Mouse (Mus musculus): ENCODE results near the gene Tns1.

DNA sequence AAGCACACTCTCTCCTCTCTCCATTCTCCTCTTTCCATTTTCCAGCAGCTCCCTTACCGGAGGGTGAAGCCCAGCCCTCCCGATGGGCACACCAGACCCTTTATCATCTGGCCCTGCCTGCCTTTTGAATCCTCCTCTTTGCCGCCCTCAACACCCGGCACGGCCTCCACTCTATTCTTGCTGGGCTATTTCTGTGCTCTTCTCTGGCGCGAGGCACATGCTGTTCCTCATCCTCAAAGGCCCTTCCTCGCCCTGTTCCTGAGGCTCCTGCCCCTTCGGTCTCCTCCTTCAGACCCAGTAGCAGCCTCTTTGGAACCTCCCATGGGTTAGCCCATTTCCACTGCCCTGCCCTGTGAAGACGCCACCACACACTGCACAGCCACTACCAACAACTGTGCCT, 164.5 kb downstream of the Tns1 start:
- TF ChIP-seq USF1 (IDR thresholded peaks at IDR 0.05; ENCODE audit: low read depth) (no peak), CTCF (IDR thresholded peaks at IDR 0.05; ENCODE audit: control insufficient read depth, insufficient read depth, insufficient read length) (no peak), MAX (IDR thresholded peaks at IDR 0.05) (no peak), FOSL1 (IDR thresholded peaks at IDR 0.05; ENCODE audit: insufficient read depth, low read length, poor library complexity, severe bottlenecking) (no peak), CEBPB (IDR thresholded peaks at IDR 0.05; ENCODE audit: low read depth) (no peak)

All from C2C12 (cell line).